Mouse (Mus musculus) hindbrain, embryonic 14.5 days (tissue): ENCODE measurements at regions not wholly inside any gene's neighbourhood (a gene's known extent, or its start where the extent isn't known, plus 50 kb on each side); places are given as distances from the start of the nearest gene placed in this dataset.
A peak's percentile ranks its signal among the peaks of the same experiment; 100 is the strongest.

Experiments used
- ATAC-seq: fragments of 200-750 bp; cut with Nextera tagmentation; 2 replicates; pipeline ENCODE4 v1.8.0; 2017; ENCODE audit warnings: moderate number of reproducible peaks, mild to moderate bottlenecking, moderate TSS enrichment, moderate library complexity; ENCODE audit not compliant: low FRiP score
- DNase-seq: peaks from one replicate; pipeline ENCODE4 v3.0.0-alpha.2; 2015; ENCODE audit warnings: low spot score
- H3K27ac ChIP-seq: fragments of 300-500 bp; sonication (generic); 2 replicates; pipeline ENCODE4 v1.5.1; 2014; ENCODE audit warnings: mild to moderate bottlenecking, moderate library complexity
- H3K27me3 ChIP-seq: fragments of 300-500 bp; sonication (generic); 2 replicates; pipeline ENCODE4 v1.6.1; 2014; ENCODE audit warnings: mild to moderate bottlenecking, low read length, mixed read lengths; ENCODE audit not compliant: control insufficient read depth, insufficient read depth
- H3K36me3 ChIP-seq: fragments of 300-500 bp; sonication (generic); replicated peaks from 2 replicates; pipeline ENCODE4 v1.6.1; 2014; ENCODE audit not compliant: control insufficient read depth, insufficient read depth
- H3K4me1 ChIP-seq: fragments of 300-500 bp; sonication (generic); replicated peaks from 2 replicates; pipeline ENCODE4 v1.6.1; 2014; ENCODE audit warnings: antibody characterized with exemption, low read length, mixed read lengths; ENCODE audit not compliant: control insufficient read depth, insufficient read depth
- H3K4me2 ChIP-seq: fragments of 300-500 bp; sonication (generic); replicated peaks from 2 replicates; pipeline ENCODE4 v1.6.1; 2014; ENCODE audit warnings: mild to moderate bottlenecking, moderate library complexity
- H3K4me3 ChIP-seq: fragments of 300-500 bp; sonication (generic); replicated peaks from 2 replicates; pipeline ENCODE4 v1.5.1; 2014; ENCODE audit warnings: mild to moderate bottlenecking, low read length
- H3K9ac ChIP-seq: fragments of 300-500 bp; sonication (generic); 2 replicates; pipeline ENCODE4 v1.6.1; 2014
- H3K9me3 ChIP-seq: fragments of 300-500 bp; sonication (generic); 2 replicates; pipeline ENCODE4 v1.6.1; 2016; ENCODE audit warnings: low read length; ENCODE audit not compliant: control insufficient read depth
- WGBS: fragments of 180-500 bp; shearing (Covaris S2); extraction: QIAGEN DNeasy Blood & Tissue Kit; methylation state at CpG from one replicate; pipeline ENCODE4 v1.1.7; 2014; 5-methylcytosine and 5-hydroxymethylcytosine counted together

- Histone ChIP-seq H3K27ac (no peak overlapping the region), H3K9ac (no peak overlapping the region), H3K4me1 (no peaks in the 10 kb centered on the region), H3K9me3 (no peaks in the 10 kb centered on the region), H3K4me2 (no peak overlapping the region), H3K36me3 (no peaks in the 10 kb centered on the region), H3K4me3 (no peak overlapping the region), H3K27me3 (no peaks in the 10 kb centered on the region)
- WGBS: 50% methylated on average over 9 of the region's 9 CpGs
- peak; percentile 64 for ATAC-seq
- no peak for DNase-seq
Measured at GRCm38 (mm10) chr5:49813335-49813734, 245.5 kb downstream of the Adgra3 start.

GRCm38 (mm10) chr5:49788494-49789160 lies 263.9 kb upstream of the Kcnip4 start:
- Histone ChIP-seq H3K36me3 (no peaks in the 10 kb centered on the region), H3K9me3 (no peaks in the 10 kb centered on the region), H3K9ac (no peak overlapping the region), H3K4me2 (no peak overlapping the region), H3K27ac (no peak overlapping the region), H3K27me3 (no peaks in the 10 kb centered on the region), H3K4me1 (no peaks in the 10 kb centered on the region), H3K4me3 (no peak overlapping the region)
- no peak for DNase-seq
- no peak for ATAC-seq
- 87% methylated on average over 11 of the region's 11 CpGs for WGBS

- no peak overlapping the region for H3K4me2 ChIP-seq
- DNase-seq (no peak), ATAC-seq (no peak)
- no peak overlapping the region for H3K9ac ChIP-seq
- H3K4me3 ChIP-seq: no peak overlapping the region
- H3K36me3 ChIP-seq: no peaks in the 10 kb centered on the region
- H3K27me3 ChIP-seq: no peaks in the 10 kb centered on the region
- 60% methylated on average over 3 of the region's 3 CpGs for WGBS
- no peaks in the 10 kb centered on the region for H3K9me3 ChIP-seq
- H3K27ac ChIP-seq: no peak overlapping the region
- H3K4me1 ChIP-seq: no peaks in the 10 kb centered on the region
Measured at GRCm38 (mm10) chr5:49783728-49784127, 259.0 kb upstream of the Kcnip4 start.

GRCm38 (mm10) chr5:49761054-49761453 lies 236.3 kb upstream of the Kcnip4 start:
- WGBS: 82% methylated on average over 4 of the region's 4 CpGs

GRCm38 (mm10) chr5:49755531-49755930 lies 230.8 kb upstream of the Kcnip4 start:
- ATAC-seq: no peak
- Histone ChIP-seq H3K4me3 (no peak overlapping the region), H3K9ac (no peak overlapping the region), H3K9me3 (no peaks in the 10 kb centered on the region), H3K27me3 (no peaks in the 10 kb centered on the region), H3K4me2 (no peak overlapping the region), H3K36me3 (no peaks in the 10 kb centered on the region), H3K27ac (no peak overlapping the region), H3K4me1 (no peaks in the 10 kb centered on the region)
- DNase-seq: no peak
- WGBS: 97% methylated on average over 1 of the region's 1 CpGs

More at GRCm38 (mm10) chr5:49761054-49761453, 236.3 kb upstream of the Kcnip4 start:
- H3K27ac ChIP-seq: no peak overlapping the region
- DNase-seq (no peak), ATAC-seq (no peak)
- no peaks in the 10 kb centered on the region for H3K9me3 ChIP-seq
- H3K4me2 ChIP-seq: no peak overlapping the region
- no peaks in the 10 kb centered on the region for H3K27me3 ChIP-seq
- no peak overlapping the region for H3K9ac ChIP-seq
- H3K36me3 ChIP-seq: no peaks in the 10 kb centered on the region
- H3K4me3 ChIP-seq: no peak overlapping the region
- H3K4me1 ChIP-seq: no peaks in the 10 kb centered on the region

GRCm38 (mm10) chr5:49712607-49713006 lies 187.9 kb upstream of the Kcnip4 start:
- ATAC-seq (no peak), DNase-seq (no peak)
- Histone ChIP-seq H3K4me2 (no peak overlapping the region), H3K4me3 (no peak overlapping the region), H3K36me3 (no peaks in the 10 kb centered on the region), H3K4me1 (no peaks in the 10 kb centered on the region), H3K27me3 (no peaks in the 10 kb centered on the region), H3K27ac (no peak overlapping the region), H3K9me3 (no peaks in the 10 kb centered on the region), H3K9ac (no peak overlapping the region)
- WGBS: 30% methylated on average over 1 of the region's 1 CpGs

- Histone ChIP-seq H3K9me3 (no peaks in the 10 kb centered on the region), H3K4me1 (no peaks in the 10 kb centered on the region), H3K27ac (no peak overlapping the region), H3K36me3 (no peaks in the 10 kb centered on the region), H3K4me3 (no peak overlapping the region), H3K27me3 (no peaks in the 10 kb centered on the region), H3K4me2 (no peak overlapping the region), H3K9ac (no peak overlapping the region)
- ATAC-seq (no peak), DNase-seq (no peak)
- WGBS: 75% methylated on average over 4 of the region's 4 CpGs
Measured at GRCm38 (mm10) chr5:49682156-49682555, 157.4 kb upstream of the Kcnip4 start.

- no peak overlapping the region for H3K27ac ChIP-seq
- ATAC-seq (no peak), DNase-seq (no peak)
- H3K4me3 ChIP-seq: no peak overlapping the region
- no peaks in the 10 kb centered on the region for H3K36me3 ChIP-seq
- no peaks in the 10 kb centered on the region for H3K4me1 ChIP-seq
- no peak overlapping the region for H3K9ac ChIP-seq
- 68% methylated on average over 2 of the region's 2 CpGs for WGBS
- no peaks in the 10 kb centered on the region for H3K9me3 ChIP-seq
- H3K27me3 ChIP-seq: no peaks in the 10 kb centered on the region
- no peak overlapping the region for H3K4me2 ChIP-seq
Measured at GRCm38 (mm10) chr5:49681514-49681913, 156.8 kb upstream of the Kcnip4 start.

GRCm38 (mm10) chr5:49675885-49676284 lies 151.2 kb upstream of the Kcnip4 start:
- WGBS: 65% methylated on average over 2 of the region's 2 CpGs
- no peak for ATAC-seq
- Histone ChIP-seq H3K4me1 (no peaks in the 10 kb centered on the region), H3K27ac (no peak overlapping the region), H3K9me3 (no peaks in the 10 kb centered on the region), H3K27me3 (no peaks in the 10 kb centered on the region), H3K4me2 (no peak overlapping the region), H3K4me3 (no peak overlapping the region), H3K9ac (no peak overlapping the region), H3K36me3 (no peaks in the 10 kb centered on the region)
- no peak for DNase-seq

GRCm38 (mm10) chr5:49665196-49665595 lies 140.5 kb upstream of the Kcnip4 start:
- Histone ChIP-seq H3K4me1 (no peaks in the 10 kb centered on the region), H3K36me3 (no peaks in the 10 kb centered on the region), H3K27ac (no peak overlapping the region), H3K4me3 (no peak overlapping the region), H3K9me3 (no peaks in the 10 kb centered on the region), H3K9ac (no peak overlapping the region), H3K27me3 (no peaks in the 10 kb centered on the region), H3K4me2 (no peak overlapping the region)
- no peak for ATAC-seq
- no peak for DNase-seq
